Mouse (Mus musculus) olfactory bulb, adult 2 months (tissue): Measurements from ENCODE around the gene Nampt. TPM values are rescaled to one million over a fixed set of nuclear protein-coding genes. Genes with fewer than 3 reads are reported as not detected.
"Not testable (repeated sequence)": the region's sequence is repeated elsewhere in the genome, so short reads cannot be mapped to it uniquely, and the experiment has no call there.

Experiments used
- H3K27ac ChIP-seq: fragments of 200-500 bp; 2 replicates; pipeline ENCODE4 v1.5.1; 2012; ENCODE audit warnings: low read depth, low read length; ENCODE audit not compliant: insufficient read depth
- H3K4me1 ChIP-seq: fragments of 200-500 bp; 2 replicates; pipeline ENCODE4 v1.6.1; 2012; ENCODE audit warnings: low read length; ENCODE audit not compliant: control insufficient read depth, insufficient read depth
- H3K4me3 ChIP-seq: fragments of 200-500 bp; 2 replicates; pipeline ENCODE4 v1.5.1; 2012; ENCODE audit warnings: mild to moderate bottlenecking, low read depth, low read length, moderate library complexity; ENCODE audit not compliant: insufficient read depth
- CTCF ChIP-seq: fragments of 200-500 bp; IDR thresholded peaks from 2 replicates; pipeline ENCODE4 v1.5.1; 2012; ENCODE audit warnings: low read depth, mild to moderate bottlenecking, low read length, moderate library complexity; ENCODE audit not compliant: insufficient read depth
- POLR2A ChIP-seq: fragments of 200-500 bp; IDR thresholded peaks from 2 replicates; pipeline ENCODE4 v1.6.1; 2012; ENCODE audit warnings: mild to moderate bottlenecking, low read depth, low read length, moderate library complexity; ENCODE audit not compliant: insufficient read depth
- WGBS: fragments of 180-500 bp; shearing (Covaris S2); methylation state at CpG from one replicate; pipeline ENCODE4 v1.1.7; 2018; 5-methylcytosine and 5-hydroxymethylcytosine counted together
- polyA plus RNA-seq: library from polyadenylated mRNA; stranded (reverse); fragments of >200 nt; gene quantifications from 2 replicates; pipeline ENCODE4 v1.2.4, GENCODE M21; 2012; ENCODE audit warnings: low replicate concordance; ENCODE audit not compliant: missing spikeins, insufficient read depth, insufficient read length

Gene Nampt
- polyA plus RNA-seq, 1 experiment, result not detected

- TF ChIP-seq POLR2A (no peak), CTCF (no peak)
- peaks cover 6% of the 10 kb centered on the region for H3K4me1 ChIP-seq
- H3K4me3 ChIP-seq, result no peak overlapping the region
- WGBS, result 89% methylated on average over 5 of the region's 5 CpGs
- H3K27ac ChIP-seq, result no peak overlapping the region
Measured at GRCm38 (mm10) chr12:32889846-32890245, 70.5 kb downstream of the Nampt start.

GRCm38 (mm10) chr12:32890455-32890854 is 71.1 kb downstream of the Nampt start:
- 70% methylated on average over 4 of the region's 4 CpGs for WGBS
- no peak for TF ChIP-seq CTCF
- no peak for TF ChIP-seq POLR2A
- no peak overlapping the region for H3K27ac ChIP-seq
- peaks cover 11% of the 10 kb centered on the region for H3K4me1 ChIP-seq
- H3K4me3 ChIP-seq, result no peak overlapping the region

GRCm38 (mm10) chr12:32891271-32891670 is 71.9 kb downstream of the Nampt start:
- peaks cover 19% of the 10 kb centered on the region for H3K4me1 ChIP-seq
- not testable (repeated sequence) for H3K27ac ChIP-seq, H3K4me3 ChIP-seq
- 89% methylated on average over 13 of the region's 13 CpGs for WGBS

GRCm38 (mm10) chr12:32893212-32893611 is 73.9 kb downstream of the Nampt start:
- Histone ChIP-seq H3K4me3 (no peak overlapping the region), H3K27ac (no peak overlapping the region), H3K4me1 (peaks cover 25% of the 10 kb centered on the region)
- WGBS, result 54% methylated on average over 12 of the region's 12 CpGs
- no peak for TF ChIP-seq POLR2A
- TF ChIP-seq CTCF, result no peak

- 88% methylated on average over 1 of the region's 1 CpGs for WGBS
- Histone ChIP-seq H3K4me1 (peaks cover 25% of the 10 kb centered on the region), H3K27ac (no peak overlapping the region), H3K4me3 (no peak overlapping the region)
- TF ChIP-seq CTCF, result no peak
- no peak for TF ChIP-seq POLR2A
Measured at GRCm38 (mm10) chr12:32895806-32896205, 76.5 kb downstream of the Nampt start.

- WGBS, result 32% methylated on average over 7 of the region's 7 CpGs
- no peak overlapping the region for H3K4me3 ChIP-seq
- H3K27ac ChIP-seq, result 0 out of 2 replicates have a peak overlapping the region, but pooled peaks have one; percentile 1
- TF ChIP-seq CTCF (no peak), POLR2A (no peak)
- peaks cover 25% of the 10 kb centered on the region for H3K4me1 ChIP-seq
Measured at GRCm38 (mm10) chr12:32896496-32896895, 77.2 kb downstream of the Nampt start.

- WGBS, result 47% methylated on average over 13 of the region's 13 CpGs
- Histone ChIP-seq H3K4me1 (peaks cover 25% of the 10 kb centered on the region), H3K27ac (no peak overlapping the region), H3K4me3 (no peak overlapping the region)
- peak; percentile 89 for TF ChIP-seq CTCF
- TF ChIP-seq POLR2A, result no peak
Measured at GRCm38 (mm10) chr12:32897199-32898120, 78.1 kb downstream of the Nampt start.

GRCm38 (mm10) chr12:32901005-32901404 is 81.7 kb downstream of the Nampt start:
- Histone ChIP-seq H3K27ac (no peak overlapping the region), H3K4me3 (no peak overlapping the region), H3K4me1 (peaks cover 8% of the 10 kb centered on the region)
- TF ChIP-seq POLR2A (no peak), CTCF (no peak)
- WGBS, result 90% methylated on average over 3 of the region's 3 CpGs

Other genes starting within 250 kb of the Nampt start
- not detected in 2 replicates for gene Sypl, start 134.3 kb downstream of the Nampt start, polyA plus RNA-seq